Mouse (Mus musculus) liver, embryonic 16.5 days (tissue): ENCODE measurements around the gene E2f1. TPM values are rescaled to one million over a fixed set of nuclear protein-coding genes. Genes with fewer than 3 reads are reported as not detected.

Experiments used
- ATAC-seq: fragments of 200-750 bp; cut with Nextera tagmentation; 2 replicates; pipeline ENCODE4 v1.8.0; 2017; ENCODE audit warnings: low read depth, mild to moderate bottlenecking, moderate number of reproducible peaks, moderate library complexity
- H3K27ac ChIP-seq: fragments of 300-500 bp; sonication (generic); 2 replicates; pipeline ENCODE4 v1.5.1; 2014; ENCODE audit warnings: mild to moderate bottlenecking, low read length
- H3K27me3 ChIP-seq: fragments of 300-500 bp; sonication (generic); 2 replicates; pipeline ENCODE4 v1.6.1; 2014; ENCODE audit warnings: low read depth, low read length, mixed read lengths; ENCODE audit not compliant: control insufficient read depth, insufficient read depth
- H3K36me3 ChIP-seq: fragments of 300-500 bp; sonication (generic); 2 replicates; pipeline ENCODE4 v1.6.1; 2014; ENCODE audit warnings: mild to moderate bottlenecking; ENCODE audit not compliant: control insufficient read depth, insufficient read depth
- H3K4me1 ChIP-seq: fragments of 300-500 bp; sonication (generic); 2 replicates; pipeline ENCODE4 v1.6.1; 2014; ENCODE audit warnings: low read depth, low read length, mixed read lengths; ENCODE audit not compliant: control insufficient read depth
- H3K4me2 ChIP-seq: fragments of 300-500 bp; sonication (generic); 2 replicates; pipeline ENCODE4 v1.6.1; 2014; ENCODE audit warnings: low read depth, low read length, mixed read lengths
- H3K4me3 ChIP-seq: fragments of 300-500 bp; sonication (generic); 2 replicates; pipeline ENCODE4 v1.5.1; 2014; ENCODE audit warnings: low read depth, mild to moderate bottlenecking, low read length
- H3K9ac ChIP-seq: fragments of 300-500 bp; sonication (generic); 2 replicates; pipeline ENCODE4 v1.6.1; 2014; ENCODE audit warnings: low read depth, low read length
- H3K9me3 ChIP-seq: fragments of 300-500 bp; sonication (generic); replicated peaks from 2 replicates; pipeline ENCODE4 v1.6.1; 2016; ENCODE audit warnings: low read length; ENCODE audit not compliant: control insufficient read depth
- WGBS: fragments of 180-500 bp; shearing (Covaris S2); extraction: QIAGEN DNeasy Blood & Tissue Kit; methylation state at CpG from one replicate; pipeline ENCODE4 v1.1.7; 2014; ENCODE audit not compliant: insufficient replicate concordance; 5-methylcytosine and 5-hydroxymethylcytosine counted together
- polyA plus RNA-seq: library from polyadenylated mRNA; unstranded; fragments of >200 nt; fragmentation: Nextera tagmentation; extraction: Ambion mirVana; gene quantifications from 2 replicates; pipeline ENCODE4 v1.2.1, GENCODE M21; 2015

E2f1 gene
- polyA plus RNA-seq, 1 experiment from 2014 or later, result 14.5 TPM

DNA sequence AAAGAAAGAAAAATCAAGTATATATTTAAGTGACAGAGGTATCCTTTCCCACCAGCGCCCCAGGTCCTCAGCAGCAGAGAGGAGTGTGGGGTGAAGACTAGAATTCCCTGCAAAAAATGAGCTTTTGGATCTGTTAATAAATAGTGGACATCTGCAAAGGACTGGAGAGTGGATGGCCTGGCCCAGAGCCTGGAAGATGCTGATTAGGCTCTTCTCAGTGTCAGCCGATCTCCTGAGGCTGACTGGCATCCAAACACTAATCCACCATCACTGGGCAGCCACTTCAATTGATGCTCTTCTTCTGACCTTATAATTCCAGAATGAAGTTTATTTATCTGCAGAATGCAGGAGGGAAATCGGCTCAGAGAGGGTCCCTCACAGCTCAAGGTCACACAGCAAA is 3.3 kb upstream of the E2f1 start:
- Histone ChIP-seq H3K36me3 (no peaks in the 10 kb centered on the region), H3K4me1 (peaks cover 23% of the 10 kb centered on the region), H3K27ac (no peak overlapping the region), H3K9ac (no peak overlapping the region), H3K27me3 (no peaks in the 10 kb centered on the region), H3K4me2 (no peak overlapping the region), H3K9me3 (no peaks in the 10 kb centered on the region), H3K4me3 (no peak overlapping the region)
- WGBS, result 78% methylated on average over 3 of the region's 3 CpGs
- ATAC-seq, result no peak

DNA sequence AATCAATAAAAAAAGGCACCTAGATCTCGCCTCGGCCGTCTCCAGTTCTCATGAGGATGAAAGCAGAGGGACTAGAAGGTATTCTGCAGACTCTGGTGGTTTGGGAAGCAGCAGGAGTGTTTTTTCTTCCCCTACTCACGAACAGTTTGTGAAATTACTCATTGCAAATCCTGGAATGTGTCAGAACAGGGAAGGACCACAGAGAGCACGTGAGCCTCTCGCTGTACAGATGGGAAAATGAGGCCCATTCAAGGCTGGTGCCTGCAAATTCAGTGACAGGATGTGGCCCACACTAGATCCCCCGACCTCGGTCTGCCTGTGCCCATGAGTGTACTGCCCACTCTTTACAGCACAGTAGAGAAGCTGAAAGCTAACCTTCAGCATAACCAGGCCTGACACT is 2.3 kb upstream of the E2f1 start:
- ATAC-seq, result no peak
- 66% methylated on average over 8 of the region's 8 CpGs for WGBS
- H3K27ac ChIP-seq, result no peak overlapping the region

DNA sequence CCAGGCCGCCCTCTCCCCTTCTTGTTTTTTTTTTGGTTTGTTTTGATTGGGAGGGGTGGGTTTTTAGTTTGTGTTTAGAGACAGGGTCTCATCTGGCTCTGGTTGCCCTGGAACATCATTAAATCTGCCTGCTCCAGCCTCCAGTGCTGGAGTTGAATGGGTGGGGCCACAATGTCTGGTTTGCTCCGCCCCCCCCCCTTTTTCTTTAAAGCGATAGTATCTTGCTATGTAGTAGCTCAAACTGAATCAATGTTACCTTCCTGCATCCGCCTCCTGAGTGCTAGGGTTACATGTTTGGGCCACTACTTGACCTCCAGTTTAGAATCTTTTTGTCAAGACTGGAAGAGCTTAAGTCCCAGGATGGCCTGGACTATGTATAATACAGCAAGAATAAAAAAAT is 1.6 kb upstream of the E2f1 start:
- Histone ChIP-seq H3K36me3 (no peaks in the 10 kb centered on the region), H3K4me3 (no peak overlapping the region), H3K27me3 (no peaks in the 10 kb centered on the region), H3K4me1 (peaks cover 36% of the 10 kb centered on the region), H3K9ac (no peak overlapping the region), H3K4me2 (no peak overlapping the region), H3K9me3 (no peaks in the 10 kb centered on the region), H3K27ac (no peak overlapping the region)
- ATAC-seq, result no peak
- 47% methylated on average over 4 of the region's 4 CpGs for WGBS

More for the DNA sequence above, 2.3 kb upstream of the E2f1 start:
- Histone ChIP-seq H3K4me3 (no peak overlapping the region), H3K27me3 (no peaks in the 10 kb centered on the region), H3K4me1 (peaks cover 32% of the 10 kb centered on the region), H3K36me3 (no peaks in the 10 kb centered on the region), H3K4me2 (no peak overlapping the region), H3K9ac (no peak overlapping the region), H3K9me3 (no peaks in the 10 kb centered on the region)

DNA sequence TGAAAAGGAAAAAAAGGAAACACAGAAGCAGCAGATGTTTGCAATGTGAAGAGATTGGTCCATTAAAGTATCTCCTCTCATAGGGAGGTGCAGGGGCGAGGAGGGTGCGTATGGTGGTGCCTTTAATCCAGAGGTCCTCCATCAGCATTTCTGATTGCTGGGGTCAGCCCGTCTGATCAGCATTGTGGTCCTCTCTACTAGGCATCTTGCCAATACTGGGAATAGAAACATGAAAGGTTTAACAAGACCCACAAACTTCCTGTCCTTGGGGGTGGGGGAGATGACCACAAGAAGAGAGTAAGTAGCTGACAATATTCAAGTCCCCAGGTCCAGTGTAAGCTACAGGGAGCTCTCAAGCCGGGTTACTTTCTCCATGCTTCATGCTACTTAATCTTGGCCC is 974 bp upstream of the E2f1 start:
- H3K9me3 ChIP-seq, result no peaks in the 10 kb centered on the region
- peak overlapping the region; percentile 57; the same call in 1 of the 2 replicates for H3K27ac ChIP-seq
- no peaks in the 10 kb centered on the region; the same call in 1 of the 2 replicates for H3K36me3 ChIP-seq
- H3K4me1 ChIP-seq, result peaks cover 42% of the 10 kb centered on the region
- no peaks in the 10 kb centered on the region for H3K27me3 ChIP-seq
- H3K4me2 ChIP-seq, result peak overlapping the region; percentile 79
- ATAC-seq, result no peak
- 0 out of 2 replicates have a peak overlapping the region, but pooled peaks have one; percentile 17 for H3K9ac ChIP-seq
- peak overlapping the region; percentile 79 for H3K4me3 ChIP-seq
- 46% methylated on average over 4 of the region's 4 CpGs for WGBS

DNA sequence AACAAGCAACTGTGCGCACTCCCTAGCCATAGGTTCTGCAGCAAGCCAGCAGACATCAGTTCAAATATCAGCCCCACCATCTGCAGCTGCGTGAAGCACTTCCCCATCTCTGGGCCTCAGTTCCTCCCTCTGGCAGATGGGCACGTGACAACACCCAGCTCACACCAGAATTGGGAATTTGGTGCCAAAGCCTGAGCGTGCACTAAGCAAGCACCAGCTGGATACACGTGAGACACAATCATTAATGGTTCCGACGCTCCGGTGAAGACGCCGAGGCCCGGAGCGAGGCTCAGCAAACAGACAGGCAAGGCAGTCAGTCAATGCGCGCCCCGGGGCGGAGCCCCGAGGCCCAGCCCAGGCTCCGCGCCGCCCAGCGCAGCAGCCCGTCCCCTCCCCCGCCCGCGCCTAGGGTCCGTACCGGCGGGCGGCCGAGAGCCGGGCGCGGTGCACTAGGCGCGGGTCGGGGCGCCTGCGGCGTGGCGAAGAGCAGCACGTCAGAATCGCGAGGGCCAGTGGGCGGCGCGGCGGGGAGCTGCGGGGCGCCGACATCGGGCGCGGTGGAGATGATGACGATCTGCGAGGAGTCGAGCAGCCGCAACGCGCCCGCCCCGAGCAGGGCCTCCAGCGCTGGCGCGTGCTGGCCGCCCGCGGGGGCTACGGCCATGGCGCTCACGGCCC is 482 bp downstream of the E2f1 start:
- peaks cover 4% of the 10 kb centered on the region for H3K36me3 ChIP-seq
- peak overlapping the region; percentile 73 for H3K9ac ChIP-seq
- no peaks in the 10 kb centered on the region for H3K9me3 ChIP-seq
- H3K27me3 ChIP-seq, result no peaks in the 10 kb centered on the region
- H3K27ac ChIP-seq, result peak overlapping the region; percentile 84
- peak overlapping the region; percentile 79 for H3K4me2 ChIP-seq
- under 1% methylated on average over 62 of the region's 70 CpGs for WGBS
- H3K4me3 ChIP-seq, result peak overlapping the region; percentile 79
- H3K4me1 ChIP-seq, result peaks cover 52% of the 10 kb centered on the region
- peak; percentile 80 for ATAC-seq

DNA sequence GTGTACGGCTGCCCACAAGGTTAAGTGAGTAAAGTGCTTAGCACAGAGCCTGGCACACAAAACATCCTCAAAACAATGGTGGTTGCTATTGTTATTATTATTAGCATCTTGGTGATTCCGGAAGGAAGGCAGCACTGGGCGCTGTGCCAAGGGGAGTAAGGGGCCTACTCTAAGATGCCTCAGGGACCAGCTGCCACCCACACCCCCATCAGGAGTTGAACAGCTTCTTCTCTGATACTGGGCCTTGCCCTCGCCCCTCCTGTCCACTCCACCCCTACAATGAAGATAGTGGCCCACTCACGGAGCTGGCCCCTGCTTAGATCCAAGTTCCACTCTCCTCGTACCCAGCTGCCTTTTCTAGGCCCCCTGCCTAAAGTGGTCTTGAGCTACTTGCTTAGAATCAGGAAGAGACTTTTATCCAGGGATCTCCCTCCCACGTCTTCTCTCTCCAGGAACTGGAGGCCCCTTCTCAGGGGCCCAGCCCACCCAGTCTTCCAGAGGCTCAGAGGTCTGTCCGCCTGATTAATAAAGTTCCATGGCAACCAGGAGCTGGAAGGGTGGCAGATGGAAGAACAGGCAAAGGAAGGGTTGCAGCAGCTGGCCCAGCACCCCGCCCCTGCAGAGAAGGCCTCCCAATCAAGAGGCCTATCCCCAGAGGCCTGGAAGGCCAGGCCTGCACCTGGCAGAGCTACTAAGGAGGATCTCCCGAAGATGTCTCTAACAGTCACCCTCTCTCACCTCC is 1.2 kb downstream of the E2f1 start:
- peaks cover 52% of the 10 kb centered on the region for H3K4me1 ChIP-seq
- H3K27me3 ChIP-seq, result no peaks in the 10 kb centered on the region
- peak overlapping the region; percentile 79 for H3K4me2 ChIP-seq
- H3K27ac ChIP-seq, result peak overlapping the region; percentile 84
- peak overlapping the region; percentile 73 for H3K9ac ChIP-seq
- H3K4me3 ChIP-seq, result peak overlapping the region; percentile 79
- no peaks in the 10 kb centered on the region for H3K9me3 ChIP-seq
- ATAC-seq, result peak; percentile 3; the same call in 1 of the 2 replicates
- WGBS, result 15% methylated on average over 10 of the region's 10 CpGs
- peaks cover 11% of the 10 kb centered on the region for H3K36me3 ChIP-seq

DNA sequence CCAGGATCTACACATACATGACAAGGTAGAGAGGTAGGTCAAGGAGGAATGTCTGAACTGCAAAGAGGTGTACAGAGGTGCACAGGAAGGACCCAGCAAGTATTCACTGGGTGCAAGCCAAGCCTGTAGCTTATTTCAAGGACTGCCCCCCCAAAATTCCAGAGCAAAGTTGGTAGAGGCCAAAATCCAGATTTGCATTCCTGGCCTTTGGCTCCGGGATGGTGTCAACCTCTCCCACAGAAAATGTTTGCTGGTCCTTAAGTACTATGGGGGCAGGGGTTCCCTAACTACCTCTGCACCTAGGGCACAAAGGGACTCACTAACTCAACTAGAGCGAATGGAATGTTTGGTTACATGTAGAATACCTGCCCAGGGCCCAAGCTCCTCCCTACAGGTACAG is 1.9 kb downstream of the E2f1 start:
- Histone ChIP-seq H3K27me3 (no peaks in the 10 kb centered on the region), H3K4me1 (peaks cover 52% of the 10 kb centered on the region), H3K4me2 (peak overlapping the region; percentile 79), H3K9me3 (no peaks in the 10 kb centered on the region), H3K36me3 (peaks cover 18% of the 10 kb centered on the region), H3K27ac (peak overlapping the region; percentile 84), H3K9ac (peak overlapping the region; percentile 73), H3K4me3 (peak overlapping the region; percentile 79)
- 64% methylated on average over 2 of the region's 2 CpGs for WGBS
- no peak for ATAC-seq

DNA sequence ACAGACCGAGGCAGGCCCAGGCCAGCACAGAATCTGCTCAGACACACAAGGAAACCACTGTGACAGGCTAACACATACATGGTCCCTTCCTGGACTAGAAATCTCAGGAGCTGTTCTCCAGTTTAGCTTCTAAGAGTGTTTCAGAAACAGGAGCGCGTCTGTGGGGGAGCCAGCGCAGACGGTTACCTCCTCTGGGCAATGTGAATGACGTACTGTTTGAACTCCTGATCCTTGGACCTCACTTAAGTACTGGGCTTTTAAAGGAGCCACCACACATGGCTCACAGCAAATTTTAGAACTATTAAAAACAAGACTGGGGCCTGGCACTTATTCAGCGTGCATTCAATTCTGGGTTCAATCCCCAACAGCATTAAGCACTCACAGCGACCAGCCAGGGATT is 3.1 kb downstream of the E2f1 start:
- H3K4me3 ChIP-seq, result no peak overlapping the region

DNA sequence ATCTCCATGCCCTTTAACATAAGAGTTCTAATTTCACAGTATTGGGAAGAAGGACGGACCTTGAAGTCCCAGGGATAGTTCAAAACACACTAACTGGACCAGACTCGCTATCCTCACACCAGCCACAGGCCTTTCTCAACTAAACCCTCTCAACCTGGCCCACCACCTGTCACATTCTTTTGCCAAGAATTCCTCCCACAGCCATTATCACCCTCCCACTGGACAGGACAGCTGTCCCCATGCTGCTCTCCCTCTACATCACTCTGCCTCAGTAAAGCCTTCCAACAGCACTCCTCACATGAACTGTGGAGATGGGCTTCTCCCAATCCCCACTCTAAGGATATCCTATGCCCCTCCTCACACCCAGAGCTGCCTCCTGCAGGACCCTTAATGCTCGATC is 4.1 kb downstream of the E2f1 start:
- H3K9ac ChIP-seq, result no peak overlapping the region
- ATAC-seq, result no peak
- no peaks in the 10 kb centered on the region for H3K9me3 ChIP-seq
- no peaks in the 10 kb centered on the region for H3K27me3 ChIP-seq
- H3K36me3 ChIP-seq, result peaks cover 34% of the 10 kb centered on the region
- H3K4me1 ChIP-seq, result peaks cover 43% of the 10 kb centered on the region
- H3K4me2 ChIP-seq, result no peak overlapping the region
- H3K27ac ChIP-seq, result no peak overlapping the region
- 78% methylated on average over 3 of the region's 3 CpGs for WGBS
- no peak overlapping the region for H3K4me3 ChIP-seq

More for the DNA sequence above, 3.1 kb downstream of the E2f1 start:
- H3K27ac ChIP-seq, result no peak overlapping the region
- H3K4me1 ChIP-seq, result peaks cover 52% of the 10 kb centered on the region
- H3K27me3 ChIP-seq, result no peaks in the 10 kb centered on the region
- peaks cover 25% of the 10 kb centered on the region for H3K36me3 ChIP-seq
- H3K4me2 ChIP-seq, result no peak overlapping the region
- H3K9me3 ChIP-seq, result no peaks in the 10 kb centered on the region
- ATAC-seq, result no peak
- WGBS, result 76% methylated on average over 8 of the region's 8 CpGs
- H3K9ac ChIP-seq, result no peak overlapping the region
